Comparison of ENCODE assay signal across 11 mouse cellular contexts in genomic region chr7:25004806-25005205, GRCm38 (mm10). TPM values are rescaled to one million over a fixed set of nuclear protein-coding genes. Genes with fewer than 3 reads are reported as not detected.
DNase-seq lines count a peak whose midpoint lies in the region; ATAC-seq and TF ChIP-seq lines count a peak whose summit lies in the region.
"Had no signal": no experiment of that assay in that cellular context is flagged by ENCODE, and none has a peak within 500 bp of the region (broad histone marks: within the 10 kb centered on the region; RNA-seq: fewer than 3 reads in every experiment).

No protein-coding gene starts in this region.

- H3K4me2 ChIP-seq in heart, embryonic 12.5 days = peak overlapping the region; percentile 64
- H3K4me2 ChIP-seq in forebrain, embryonic 11.5 days (ENCODE audit: low read depth, low read length, severe bottlenecking) = peak overlapping the region; percentile 95
- H3K4me2 ChIP-seq in limb, embryonic 12.5 days = peak overlapping the region; percentile 82; the same call in 1 of the 2 replicates

- intact Hi-C loops in left cerebral cortex, postnatal 36 days (cut with DNase I) = no loop called here

- peaks cover 29% of the 10 kb centered on the region for H3K4me1 ChIP-seq in heart, embryonic 12.5 days (replicated peaks)
- H3K4me1 ChIP-seq in bone marrow, adult 2 months (ENCODE audit: control insufficient read depth, insufficient read depth, low read length) = peaks cover 4% of the 10 kb centered on the region
- peaks cover 22% of the 10 kb centered on the region for H3K4me1 ChIP-seq in forebrain, embryonic 11.5 days (replicated peaks; ENCODE audit: control insufficient read depth, insufficient read depth, low read length)
- H3K4me1 ChIP-seq in limb, embryonic 12.5 days (replicated peaks) = peaks cover 18% of the 10 kb centered on the region

- no peak for ATAC-seq in heart, embryonic 12.5 days (ENCODE audit: insufficient number of reproducible peaks, low FRiP score)
- ATAC-seq in forebrain, embryonic 11.5 days (replicated peaks; ENCODE audit: low FRiP score) = no peak
- ATAC-seq in limb, embryonic 12.5 days (ENCODE audit: insufficient number of reproducible peaks, insufficient read depth, low FRiP score, low TSS enrichment, low read depth) = no peak

- no peak for TF ChIP-seq CTCF in bone marrow, adult 2 months (IDR thresholded peaks at IDR 0.05; ENCODE audit: control insufficient read depth, insufficient read depth, low read length)

- H3K27ac ChIP-seq in heart, embryonic 12.5 days (ENCODE audit: poor library complexity, severe bottlenecking) = no peak overlapping the region
- H3K27ac ChIP-seq in bone marrow, adult 2 months (ENCODE audit: control insufficient read depth, insufficient read depth, low read depth, low read length, poor library complexity) = no peak overlapping the region
- no peak overlapping the region for H3K27ac ChIP-seq in forebrain, embryonic 11.5 days (ENCODE audit: low read depth, low read length)
- no peak overlapping the region for H3K27ac ChIP-seq in limb, embryonic 12.5 days
- H3K27ac ChIP-seq: limb, embryonic 13.5 days; stomach, embryonic 15.5 days had no signal

- no peak for TF ChIP-seq POLR2A in bone marrow, adult 2 months (IDR thresholded peaks at IDR 0.05; ENCODE audit: borderline replicate concordance, control insufficient read depth, low read depth, low read length)

- no peak overlapping the region for H3K9ac ChIP-seq in heart, embryonic 12.5 days
- peak overlapping the region; percentile 65 for H3K9ac ChIP-seq in forebrain, embryonic 11.5 days (ENCODE audit: low read length)
- H3K9ac ChIP-seq in limb, embryonic 12.5 days (replicated peaks) = no peak overlapping the region
- H3K9ac ChIP-seq: stomach, embryonic 15.5 days had no signal

- WGBS in heart, embryonic 12.5 days = 23% methylated on average over 9 of the region's 9 CpGs
- 30% methylated on average over 8 of the region's 9 CpGs for WGBS in bone marrow, adult 2 months
- whole genome bisulfite sequencing in forebrain, embryonic 11.5 days = 51% methylated on average over 6 of the region's 9 CpGs
- 51% methylated on average over 7 of the region's 9 CpGs for WGBS in limb, embryonic 12.5 days

- no peaks in the 10 kb centered on the region for H3K36me3 ChIP-seq in heart, embryonic 12.5 days
- H3K36me3 ChIP-seq in forebrain, embryonic 11.5 days (ENCODE audit: control insufficient read depth, insufficient read depth, low read length) = no peaks in the 10 kb centered on the region
- no peaks in the 10 kb centered on the region for H3K36me3 ChIP-seq in limb, embryonic 12.5 days
- H3K36me3 ChIP-seq: limb, embryonic 13.5 days; stomach, embryonic 15.5 days had no signal

- peak overlapping the region; percentile 39; the same call in 1 of the 2 replicates for H3K4me3 ChIP-seq in heart, embryonic 12.5 days
- H3K4me3 ChIP-seq in bone marrow, adult 2 months (replicated peaks; ENCODE audit: control insufficient read depth, low read depth, low read length) = peak overlapping the region; percentile 78
- H3K4me3 ChIP-seq in forebrain, embryonic 11.5 days (ENCODE audit: low read depth, low read length) = peak overlapping the region; percentile 50
- H3K4me3 ChIP-seq in limb, embryonic 12.5 days (replicated peaks) = peak overlapping the region; percentile 44; the same call in 1 of the 2 replicates
- H3K4me3 ChIP-seq: myocyte had no signal

- H3K27me3 ChIP-seq in heart, embryonic 12.5 days (replicated peaks) = peaks cover 72% of the 10 kb centered on the region
- H3K27me3 ChIP-seq in forebrain, embryonic 11.5 days (ENCODE audit: control insufficient read depth, insufficient read depth, low read length) = peaks cover 33% of the 10 kb centered on the region
- peaks cover 84% of the 10 kb centered on the region for H3K27me3 ChIP-seq in limb, embryonic 12.5 days

- no peak for DNase-seq in heart, adult 18-20 months
- no peak for DNase-seq in forebrain, embryonic 11.5 days (ENCODE audit: low spot score)
- DNase-seq in gastrocnemius, adult 18-20 months (ENCODE audit: low spot score) = no peak
- no peak for DNase-seq in left cerebral cortex, postnatal 36 days (ENCODE audit: low spot score in 2 of 2)
- DNase-seq in adrenal gland, postnatal 10 days = no peak

- H3K9me3 ChIP-seq in heart, embryonic 12.5 days (replicated peaks) = no peaks in the 10 kb centered on the region
- no peaks in the 10 kb centered on the region for H3K9me3 ChIP-seq in forebrain, embryonic 11.5 days (ENCODE audit: control insufficient read depth, low read length)
- H3K9me3 ChIP-seq in limb, embryonic 12.5 days = 0 out of 2 replicates have a peak, but pooled peaks cover 3% of the 10 kb centered on the region
- H3K9me3 ChIP-seq: limb, embryonic 13.5 days; stomach, embryonic 15.5 days had no signal

RNA-seq across cellular contexts. Expression of gene Atp1a3, which starts 1.0 kb away (rescaled TPM):
- polyA plus RNA-seq in heart, embryonic 12.5 days (2016; fragmentation: Nextera tagmentation; extraction: Ambion mirVana) = 2.9 and 3.8 TPM in 2 replicates
- 1 to 10 TPM in 1 of 2 experiments, under 1 TPM in 1; 0.77 to 1.4 TPM for total RNA-seq in heart, adult 18-20 months (2021)
- polyA plus RNA-seq in bone marrow, adult 2 months (2011; ENCODE audit: insufficient read depth, insufficient read length, low replicate concordance, missing spikeins) = 6.1 and 13.9 TPM in 2 replicates
- 36.3 and 40.2 TPM in 2 replicates for polyA plus RNA-seq in forebrain, embryonic 11.5 days (2014; fragmentation: Nextera tagmentation; extraction: Ambion mirVana)
- polyA plus RNA-seq in limb, embryonic 12.5 days (2016; fragmentation: Nextera tagmentation; extraction: Ambion mirVana) = 0.38 and 0.59 TPM in 2 replicates
- total RNA-seq in gastrocnemius, adult 18-20 months (2021) = under 1 TPM; 0.17 to 0.23 TPM
- total RNA-seq in left cerebral cortex, postnatal 36 days (2021) = 1,000 to 10,000 TPM; 2,106 to 2,179 TPM
- total RNA-seq in adrenal gland, postnatal 10 days (2021) = 10 to 100 TPM; 26.2 to 42.2 TPM

RNA-seq across cellular contexts. Expression of gene Rabac1, which starts 32.3 kb away (rescaled TPM):
- polyA plus RNA-seq in heart, embryonic 12.5 days (2016; fragmentation: Nextera tagmentation; extraction: Ambion mirVana) = 153 and 170 TPM in 2 replicates
- 100 to 1,000 TPM; 337 to 347 TPM for total RNA-seq in heart, adult 18-20 months (2021)
- polyA plus RNA-seq in bone marrow, adult 2 months (2011; ENCODE audit: insufficient read depth, insufficient read length, low replicate concordance, missing spikeins) = 31.0 and 76.4 TPM in 2 replicates
- 82.6 and 87.3 TPM in 2 replicates for polyA plus RNA-seq in forebrain, embryonic 11.5 days (2014; fragmentation: Nextera tagmentation; extraction: Ambion mirVana)
- 88.0 and 91.1 TPM in 2 replicates for polyA plus RNA-seq in limb, embryonic 12.5 days (2016; fragmentation: Nextera tagmentation; extraction: Ambion mirVana)
- 100 to 1,000 TPM; 222 to 264 TPM for total RNA-seq in gastrocnemius, adult 18-20 months (2021)
- total RNA-seq in left cerebral cortex, postnatal 36 days (2021) = 100 to 1,000 TPM; 276 to 329 TPM
- total RNA-seq in adrenal gland, postnatal 10 days (2021) = 100 to 1,000 TPM; 222 to 234 TPM

Comparison
In these comparisons a context has a peak if more than half of its experiments do, and no peak if none do; other contexts are left out.
1. RNA of gene Atp1a3, which starts 1.0 kb away (total RNA-seq): 2,106 to 2,179 TPM in left cerebral cortex, postnatal 36 days; 26.2 to 42.2 TPM in adrenal gland, postnatal 10 days, 0.77 to 1.4 TPM in heart, adult 18-20 months and 0.17 to 0.23 TPM in gastrocnemius, adult 18-20 months; every median in the first group is over 10 times any median in the second.
2. Peak in every context shown above with its lines, with median percentiles within 50 percentile points of each other: H3K4me2 ChIP-seq and H3K4me3 ChIP-seq.